Mouse (Mus musculus) forebrain, embryonic 14.5 days (tissue): ENCODE measurements at regions not wholly inside any gene's neighbourhood (a gene's known extent, or its start where the extent isn't known, plus 50 kb on each side); places are given as distances from the start of the nearest gene placed in this dataset.
A peak's percentile ranks its signal among the peaks of the same experiment; 100 is the strongest.

ENCODE experiments used
- ATAC-seq: fragments of 200-750 bp; cut with Nextera tagmentation; 2 replicates; pipeline ENCODE4 v1.8.0; 2017; ENCODE audit warnings: mild to moderate bottlenecking, moderate library complexity
- DNase-seq: peaks from one replicate; pipeline ENCODE4 v3.0.0-alpha.2; 2015; ENCODE audit warnings: low spot score
- H3K27ac ChIP-seq: fragments of 300-500 bp; sonication (generic); 2 replicates; pipeline ENCODE4 v1.5.1; 2014; ENCODE audit warnings: low read depth, mild to moderate bottlenecking, control low read depth, low read length, moderate library complexity
- H3K27me3 ChIP-seq: fragments of 300-500 bp; sonication (generic); replicated peaks from 2 replicates; pipeline ENCODE4 v1.6.1; 2014; ENCODE audit warnings: low read length, control low read depth, mixed read lengths; ENCODE audit not compliant: control insufficient read depth, insufficient read depth
- H3K36me3 ChIP-seq: fragments of 300-500 bp; sonication (generic); 2 replicates; pipeline ENCODE4 v1.6.1; 2014; ENCODE audit warnings: low read length, control low read depth; ENCODE audit not compliant: control insufficient read depth, insufficient read depth
- H3K4me1 ChIP-seq: fragments of 300-500 bp; sonication (generic); 2 replicates; pipeline ENCODE4 v1.6.1; 2014; ENCODE audit warnings: antibody characterized with exemption, low read length, control low read depth; ENCODE audit not compliant: control insufficient read depth, insufficient read depth
- H3K4me2 ChIP-seq: fragments of 300-500 bp; sonication (generic); 2 replicates; pipeline ENCODE4 v1.6.1; 2014; ENCODE audit warnings: mild to moderate bottlenecking, control low read depth, low read length
- H3K4me3 ChIP-seq: fragments of 300-500 bp; sonication (generic); 2 replicates; pipeline ENCODE4 v1.5.1; 2014; ENCODE audit warnings: low read depth, low read length, control low read depth
- H3K9ac ChIP-seq: fragments of 300-500 bp; sonication (generic); 2 replicates; pipeline ENCODE4 v1.6.1; 2014; ENCODE audit warnings: mild to moderate bottlenecking, low read length, control low read depth, moderate library complexity
- H3K9me3 ChIP-seq: fragments of 300-500 bp; sonication (generic); replicated peaks from 2 replicates; pipeline ENCODE4 v1.6.1; 2016; ENCODE audit warnings: low read length, control low read depth, mixed read lengths; ENCODE audit not compliant: control insufficient read depth
- WGBS: fragments of 180-500 bp; shearing (Covaris S2); extraction: QIAGEN DNeasy Blood & Tissue Kit; methylation state at CpG from one replicate; pipeline ENCODE4 v1.1.7; 2014; 5-methylcytosine and 5-hydroxymethylcytosine counted together

DNA sequence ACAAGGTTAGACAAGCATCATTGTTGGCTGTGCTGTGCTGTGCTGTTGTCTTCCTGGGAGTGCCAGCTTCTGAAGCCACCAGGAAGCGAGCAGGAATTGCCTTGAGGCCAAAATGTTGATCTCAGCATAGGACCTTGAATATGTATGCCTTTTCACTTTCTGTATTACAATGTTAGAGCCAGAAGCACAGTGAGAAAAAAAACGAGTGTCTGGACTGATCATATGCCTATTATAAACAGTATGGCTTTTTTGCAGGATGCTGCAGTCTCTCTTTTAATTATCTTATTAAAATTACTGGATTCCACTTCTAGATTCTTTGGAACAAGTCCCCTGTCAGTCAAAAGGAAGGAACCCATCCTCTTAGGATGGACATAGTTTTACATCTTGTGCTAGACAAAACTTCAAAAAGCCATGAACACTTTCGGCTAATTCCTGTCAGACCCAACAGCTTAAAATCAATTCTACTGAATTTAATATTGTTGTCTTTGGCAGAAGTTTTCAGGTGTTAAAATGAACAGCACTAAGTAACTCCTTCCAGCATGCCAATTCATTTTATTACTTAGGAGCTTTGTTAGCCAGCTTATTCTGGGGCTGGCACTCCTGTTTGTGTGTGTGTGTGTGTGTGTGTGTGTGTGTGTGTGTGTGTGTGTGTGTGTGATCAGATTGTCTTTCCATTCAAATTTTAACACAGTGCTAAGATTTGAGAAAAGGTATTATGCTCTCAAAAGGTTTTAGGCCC lies 220.8 kb upstream of the Adgrl4 start:
- Histone ChIP-seq H3K27me3 (no peaks in the 10 kb centered on the region), H3K9ac (no peak overlapping the region), H3K9me3 (no peaks in the 10 kb centered on the region), H3K4me1 (no peaks in the 10 kb centered on the region), H3K36me3 (no peaks in the 10 kb centered on the region), H3K4me3 (no peak overlapping the region), H3K4me2 (no peak overlapping the region), H3K27ac (no peak overlapping the region)
- ATAC-seq, result no peak
- WGBS, result 62% methylated on average over 3 of the region's 3 CpGs
- peak; percentile 7 for DNase-seq

GRCm38 (mm10) chr3:151222407-151222806 lies 215.3 kb upstream of the Adgrl4 start:
- Histone ChIP-seq H3K4me1 (no peaks in the 10 kb centered on the region), H3K9ac (no peak overlapping the region), H3K9me3 (no peaks in the 10 kb centered on the region), H3K36me3 (no peaks in the 10 kb centered on the region), H3K27me3 (no peaks in the 10 kb centered on the region), H3K27ac (no peak overlapping the region), H3K4me3 (no peak overlapping the region), H3K4me2 (no peak overlapping the region)
- ATAC-seq (peak; percentile 29; the same call in 1 of the 2 replicates), DNase-seq (peak; percentile 77)
- WGBS, result 16% methylated on average over 3 of the region's 3 CpGs

- 86% methylated on average over 2 of the region's 2 CpGs for WGBS
- Histone ChIP-seq H3K4me2 (no peak overlapping the region), H3K27ac (no peak overlapping the region), H3K36me3 (no peaks in the 10 kb centered on the region), H3K9ac (no peak overlapping the region), H3K4me1 (no peaks in the 10 kb centered on the region), H3K9me3 (no peaks in the 10 kb centered on the region), H3K4me3 (no peak overlapping the region), H3K27me3 (no peaks in the 10 kb centered on the region)
- ATAC-seq (no peak), DNase-seq (no peak)
Measured at GRCm38 (mm10) chr3:151252458-151252857, 185.2 kb upstream of the Adgrl4 start.

- no peak overlapping the region for H3K27ac ChIP-seq
- no peaks in the 10 kb centered on the region for H3K4me1 ChIP-seq
- H3K4me2 ChIP-seq, result no peak overlapping the region
- 75% methylated on average over 3 of the region's 3 CpGs for WGBS
- no peak overlapping the region for H3K9ac ChIP-seq
- H3K27me3 ChIP-seq, result no peaks in the 10 kb centered on the region
- no peaks in the 10 kb centered on the region for H3K9me3 ChIP-seq
- no peak for ATAC-seq
- DNase-seq, result no peak
- H3K36me3 ChIP-seq, result no peaks in the 10 kb centered on the region
- no peak overlapping the region for H3K4me3 ChIP-seq
Measured at GRCm38 (mm10) chr3:151262821-151263220, 174.9 kb upstream of the Adgrl4 start.

GRCm38 (mm10) chr3:151265658-151266057 lies 172.0 kb upstream of the Adgrl4 start:
- Histone ChIP-seq H3K4me1 (no peaks in the 10 kb centered on the region), H3K9ac (no peak overlapping the region), H3K36me3 (no peaks in the 10 kb centered on the region), H3K4me2 (no peak overlapping the region), H3K9me3 (no peaks in the 10 kb centered on the region), H3K27me3 (no peaks in the 10 kb centered on the region), H3K4me3 (no peak overlapping the region), H3K27ac (no peak overlapping the region)
- ATAC-seq, result no peak
- 31% methylated on average over 2 of the region's 2 CpGs for WGBS
- DNase-seq, result peak; percentile 7

DNA sequence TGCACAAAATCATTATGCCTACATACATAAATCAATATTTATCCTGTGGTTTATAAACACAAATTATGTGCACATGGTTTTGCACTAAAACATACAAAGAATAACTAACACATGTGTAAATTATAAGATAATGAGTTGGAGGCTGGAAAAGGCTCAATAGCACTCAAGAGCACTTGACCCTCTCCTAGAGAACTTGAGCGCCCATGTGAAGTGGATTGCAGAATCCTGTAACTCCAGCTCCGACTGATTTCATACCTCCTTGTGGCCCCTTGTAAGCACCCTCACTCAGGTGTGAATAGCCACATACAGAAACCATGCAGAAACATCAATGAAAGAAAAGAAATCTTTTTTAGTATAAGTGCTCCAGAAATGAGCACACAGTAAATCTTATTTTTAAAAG lies 168.2 kb upstream of the Adgrl4 start:
- ATAC-seq, result no peak
- H3K27ac ChIP-seq, result no peak overlapping the region
- H3K4me3 ChIP-seq, result no peak overlapping the region
- H3K27me3 ChIP-seq, result no peaks in the 10 kb centered on the region
- no peak for DNase-seq
- no peaks in the 10 kb centered on the region for H3K9me3 ChIP-seq
- H3K9ac ChIP-seq, result no peak overlapping the region
- H3K4me2 ChIP-seq, result no peak overlapping the region
- no peaks in the 10 kb centered on the region for H3K4me1 ChIP-seq
- no peaks in the 10 kb centered on the region for H3K36me3 ChIP-seq
- WGBS, result 84% methylated on average over 2 of the region's 2 CpGs

DNA sequence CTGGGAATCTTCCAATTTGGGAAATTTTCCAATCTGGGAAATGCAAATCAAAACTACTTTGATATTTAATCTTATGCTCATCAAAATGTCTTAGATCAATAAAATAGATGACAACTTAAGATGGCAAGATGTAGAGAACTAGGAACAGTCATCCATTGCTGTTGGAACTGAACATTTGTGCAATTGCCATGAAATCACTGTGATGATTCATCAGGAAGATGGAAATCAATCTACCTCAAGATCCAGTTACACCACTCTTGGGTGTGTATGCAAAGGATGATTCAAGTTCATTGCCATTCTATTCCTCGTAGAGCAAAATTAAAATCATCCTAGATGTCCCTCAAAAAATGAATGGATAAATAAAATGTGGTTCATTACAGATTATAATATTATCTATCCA lies 153.9 kb upstream of the Adgrl4 start:
- DNase-seq, result no peak
- Histone ChIP-seq H3K9me3 (no peaks in the 10 kb centered on the region), H3K27ac (no peak overlapping the region), H3K4me1 (no peaks in the 10 kb centered on the region), H3K4me3 (no peak overlapping the region), H3K4me2 (no peak overlapping the region), H3K9ac (no peak overlapping the region), H3K27me3 (no peaks in the 10 kb centered on the region), H3K36me3 (no peaks in the 10 kb centered on the region)
- ATAC-seq, result no peak
- WGBS, result 94% methylated on average over 1 of the region's 1 CpGs

DNA sequence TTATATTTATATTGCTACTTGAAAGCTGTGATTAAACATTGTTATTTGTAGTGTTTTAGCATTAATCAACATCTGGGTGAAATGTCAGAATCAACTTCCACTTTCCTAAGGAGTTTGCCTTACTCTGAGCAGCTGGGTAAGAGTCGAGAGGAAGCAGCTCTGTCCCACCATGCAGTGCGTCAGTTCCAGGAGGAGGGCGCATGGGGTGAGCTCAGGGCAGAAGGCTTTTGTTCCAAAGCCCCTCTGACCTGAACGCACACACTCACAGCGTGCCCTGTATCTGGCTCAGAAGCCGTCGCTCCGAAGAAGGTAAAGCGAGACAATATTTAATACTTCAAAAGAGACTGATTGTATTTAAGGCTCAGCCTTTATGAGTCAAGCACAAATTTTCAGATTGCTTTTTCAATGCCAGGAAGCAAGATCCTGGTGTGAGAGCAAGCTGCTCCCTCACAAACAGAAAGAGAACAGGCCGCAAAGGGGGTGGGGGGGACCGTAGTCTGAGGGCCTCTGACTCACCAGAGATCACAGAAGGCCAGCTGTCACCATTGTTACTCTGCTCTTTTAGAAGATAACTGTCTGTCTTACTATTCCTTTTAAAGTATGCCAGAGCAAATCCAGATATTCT lies 143.6 kb upstream of the Adgrl4 start:
- Histone ChIP-seq H3K27ac (no peak overlapping the region), H3K36me3 (no peaks in the 10 kb centered on the region), H3K4me1 (peaks cover 2% of the 10 kb centered on the region; the same call in 1 of the 2 replicates), H3K4me3 (no peak overlapping the region), H3K9ac (no peak overlapping the region), H3K9me3 (no peaks in the 10 kb centered on the region), H3K4me2 (no peak overlapping the region), H3K27me3 (no peaks in the 10 kb centered on the region)
- DNase-seq, result peak; percentile 33
- peak; percentile 88 for ATAC-seq
- WGBS, result 40% methylated on average over 11 of the region's 11 CpGs

DNA sequence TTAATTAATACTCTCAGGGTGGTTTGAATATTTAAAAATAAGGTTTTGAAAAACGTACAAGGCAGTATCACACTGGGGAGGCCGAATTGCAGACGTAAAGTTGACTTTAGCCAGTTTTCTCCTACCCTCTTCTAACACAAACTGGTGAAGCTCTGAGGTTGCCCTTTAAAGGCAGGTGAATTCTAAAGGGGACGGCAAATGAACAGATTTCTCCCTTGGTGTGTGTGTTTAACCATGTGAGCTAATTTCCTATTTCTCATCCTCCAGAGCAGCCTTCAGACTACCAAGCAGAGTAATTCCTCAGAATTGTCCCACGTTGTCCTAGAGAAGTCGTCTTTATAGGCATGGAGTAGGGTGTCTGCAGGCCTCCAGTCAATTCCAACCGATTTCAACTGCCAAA lies 143.1 kb upstream of the Adgrl4 start:
- Histone ChIP-seq H3K9ac (no peak overlapping the region), H3K4me2 (no peak overlapping the region), H3K27ac (no peak overlapping the region), H3K4me3 (no peak overlapping the region), H3K36me3 (no peaks in the 10 kb centered on the region), H3K9me3 (no peaks in the 10 kb centered on the region), H3K27me3 (no peaks in the 10 kb centered on the region), H3K4me1 (peaks cover 2% of the 10 kb centered on the region; the same call in 1 of the 2 replicates)
- WGBS, result 77% methylated on average over 7 of the region's 7 CpGs
- DNase-seq (no peak), ATAC-seq (no peak)
